Mouse (Mus musculus) testis, postnatal 10 days (tissue): ENCODE measurements around the gene Lgr4.

Experiments
- DNase-seq: peaks from one replicate; pipeline ENCODE4 v3.0.0; 2021; ENCODE audit warnings: low spot score

The Lgr4 gene

GRCm38 (mm10) chr2:109949519-109949918 is 32.1 kb downstream of the Lgr4 start:
- DNase-seq: no peak

- DNase-seq: no peak
Measured at GRCm38 (mm10) chr2:109950311-109950710, 32.9 kb downstream of the Lgr4 start.

GRCm38 (mm10) chr2:109951050-109951449 is 33.6 kb downstream of the Lgr4 start:
- no peak for DNase-seq

GRCm38 (mm10) chr2:109953048-109953717 is 35.7 kb downstream of the Lgr4 start:
- DNase-seq: no peak

GRCm38 (mm10) chr2:109953893-109954292 is 36.4 kb downstream of the Lgr4 start:
- no peak for DNase-seq

- DNase-seq: no peak
Measured at GRCm38 (mm10) chr2:109955060-109955459, 37.6 kb downstream of the Lgr4 start.

GRCm38 (mm10) chr2:109955910-109956309 is 38.5 kb downstream of the Lgr4 start:
- no peak for DNase-seq

- DNase-seq: no peak
Measured at GRCm38 (mm10) chr2:109956785-109957184, 39.3 kb downstream of the Lgr4 start.

- DNase-seq: no peak
Measured at GRCm38 (mm10) chr2:109958692-109959406, 41.4 kb downstream of the Lgr4 start.

GRCm38 (mm10) chr2:109959407-109960075 is 42.1 kb downstream of the Lgr4 start:
- DNase-seq: no peak

- DNase-seq: no peak
Measured at GRCm38 (mm10) chr2:109960246-109960645, 42.8 kb downstream of the Lgr4 start.

- DNase-seq: no peak
Measured at GRCm38 (mm10) chr2:109961174-109961573, 43.7 kb downstream of the Lgr4 start.

- DNase-seq: no peak
Measured at GRCm38 (mm10) chr2:109963591-109964258, 46.3 kb downstream of the Lgr4 start.

- DNase-seq: no peak
Measured at GRCm38 (mm10) chr2:109965753-109966420, 48.4 kb downstream of the Lgr4 start.

GRCm38 (mm10) chr2:109966863-109967262 is 49.4 kb downstream of the Lgr4 start:
- DNase-seq: no peak

- DNase-seq: no peak
Measured at GRCm38 (mm10) chr2:109969381-109969780, 51.9 kb downstream of the Lgr4 start.

- no peak for DNase-seq
Measured at GRCm38 (mm10) chr2:109969926-109970532, 52.6 kb downstream of the Lgr4 start.

GRCm38 (mm10) chr2:109970744-109971410 is 53.4 kb downstream of the Lgr4 start:
- DNase-seq: no peak

- no peak for DNase-seq
Measured at GRCm38 (mm10) chr2:109972310-109972709, 54.9 kb downstream of the Lgr4 start.

- DNase-seq: no peak
Measured at GRCm38 (mm10) chr2:109972922-109973321, 55.5 kb downstream of the Lgr4 start.

- no peak for DNase-seq
Measured at GRCm38 (mm10) chr2:109974807-109975206, 57.4 kb downstream of the Lgr4 start.
